Mouse (Mus musculus) embryonic fibroblast, embryonic 13.5 days (primary cell): ENCODE data around the gene Kdm4b.

ENCODE experiments used
- CTCF ChIP-seq: IDR thresholded peaks from 2 replicates; pipeline ENCODE4 v1.5.1; 2011; ENCODE audit warnings: mild to moderate bottlenecking, control low read depth, low read length, moderate library complexity, borderline replicate concordance; ENCODE audit not compliant: insufficient read depth
- POLR2A ChIP-seq: IDR thresholded peaks from 2 replicates; pipeline ENCODE4 v1.6.1; 2011; ENCODE audit warnings: low read depth, mild to moderate bottlenecking, control low read depth, low read length, moderate library complexity

DNA sequence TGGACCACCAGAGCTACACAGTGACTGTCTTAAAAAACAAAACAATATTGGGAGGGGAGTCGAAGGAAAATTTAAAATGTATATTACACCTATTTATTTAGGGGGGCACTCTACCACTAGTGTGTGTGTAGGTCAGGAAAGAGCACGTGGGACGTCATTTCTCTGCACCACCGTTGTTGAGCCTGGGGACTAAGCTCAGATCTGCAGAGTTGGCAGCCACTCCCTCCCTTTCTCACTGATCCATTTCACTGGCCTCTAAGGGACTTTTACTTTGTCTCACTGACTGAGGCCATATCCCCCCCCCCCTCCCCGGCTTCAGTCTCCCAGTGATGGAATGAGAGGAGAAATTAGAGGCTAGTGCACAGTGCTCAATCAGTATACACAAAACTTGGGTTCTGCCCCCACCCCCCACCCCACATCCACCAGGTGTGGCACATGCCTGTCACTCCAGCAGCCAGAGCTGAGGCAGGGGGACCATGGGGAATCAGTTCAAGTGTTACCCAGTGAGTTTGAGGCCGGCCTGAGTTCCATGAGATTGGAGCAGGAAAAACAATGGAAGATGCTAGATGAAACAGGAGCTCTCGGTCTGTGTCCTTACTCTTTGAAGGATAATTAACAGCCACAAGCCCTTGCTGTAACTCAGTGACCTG lies 33.9 kb upstream of the Kdm4b start:
- TF ChIP-seq CTCF (no peak), POLR2A (no peak)
